Mouse (Mus musculus): ENCODE measurements around the gene Mpdu1.
"Not testable (repeated sequence)": the region's sequence is repeated elsewhere in the genome, so short reads cannot be mapped to it uniquely, and the experiment has no call there.

Gene Mpdu1

GRCm38 (mm10) chr11:69621571-69622268 is 40.7 kb downstream of the Mpdu1 start, which contains the start of gene Sat2:
Gene Sat2 (plus strand): TSS chr11:69622024.
- no peak for DNase-seq (ENCODE audit: low spot score)

DNA sequence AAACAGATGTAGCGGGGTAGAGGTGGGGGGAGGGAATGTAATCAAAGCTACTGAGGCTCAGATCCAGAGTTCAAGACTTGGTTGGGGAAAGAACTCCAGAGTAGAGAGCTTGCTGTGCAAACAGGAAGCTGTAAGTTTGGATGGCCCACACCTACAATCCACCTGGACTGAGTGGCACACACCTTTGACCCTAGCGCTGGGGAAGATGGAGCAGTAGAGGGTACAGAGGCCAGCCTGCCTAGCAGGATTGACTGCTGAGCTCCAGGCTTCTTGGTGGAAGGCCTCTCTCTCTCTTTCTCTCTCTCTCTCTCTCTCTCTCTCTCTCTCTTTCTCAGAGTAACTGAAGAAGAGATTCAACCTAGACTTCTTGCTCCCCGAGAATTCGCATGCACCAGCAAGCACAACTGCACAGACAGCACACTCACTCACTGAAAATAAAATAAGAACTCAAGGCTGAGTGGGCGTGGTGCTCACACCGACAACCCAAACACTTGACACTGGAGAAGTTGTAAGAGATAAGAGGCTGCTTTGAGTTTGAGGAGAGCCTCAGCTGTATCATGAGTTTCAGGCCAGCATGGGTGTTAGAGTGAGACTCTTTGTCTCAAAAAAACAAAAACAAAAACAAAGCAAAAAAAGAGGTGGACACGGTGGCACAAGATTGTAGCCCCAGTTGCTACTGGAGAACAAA is 41.9 kb downstream of the Mpdu1 start:
- no peak for DNase-seq (ENCODE audit: low spot score)

GRCm38 (mm10) chr11:69617805-69618204 is 44.6 kb downstream of the Mpdu1 start, which contains the start of gene Shbg:
Gene Shbg (minus strand): TSS chr11:69617905.
- DNase-seq (ENCODE audit: low spot score), result no peak

DNA sequence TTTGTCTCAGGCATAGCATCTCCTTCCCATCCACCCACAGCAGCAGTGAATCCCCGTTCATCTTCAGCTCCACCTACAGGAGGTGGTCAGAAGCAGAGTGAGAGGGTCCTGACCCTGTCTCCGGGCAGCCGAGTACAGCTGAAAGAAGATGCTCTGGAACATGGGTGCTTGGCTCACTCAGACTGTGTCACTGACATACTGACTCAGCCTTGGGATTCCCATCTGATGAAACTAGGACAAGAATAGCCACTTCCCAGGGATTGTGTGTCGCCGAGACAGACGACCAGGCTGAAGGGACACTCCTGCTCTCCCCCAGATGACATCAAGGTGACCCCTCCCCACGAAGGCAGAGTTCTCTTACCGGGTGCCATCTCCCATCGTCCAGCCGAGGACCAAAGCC is 45.7 kb downstream of the Mpdu1 start:
- no peak for DNase-seq (ENCODE audit: low spot score)

GRCm38 (mm10) chr11:69614257-69614588 is 48.2 kb downstream of the Mpdu1 start:
- DNase-seq (ENCODE audit: low spot score), result not testable (repeated sequence)

DNA sequence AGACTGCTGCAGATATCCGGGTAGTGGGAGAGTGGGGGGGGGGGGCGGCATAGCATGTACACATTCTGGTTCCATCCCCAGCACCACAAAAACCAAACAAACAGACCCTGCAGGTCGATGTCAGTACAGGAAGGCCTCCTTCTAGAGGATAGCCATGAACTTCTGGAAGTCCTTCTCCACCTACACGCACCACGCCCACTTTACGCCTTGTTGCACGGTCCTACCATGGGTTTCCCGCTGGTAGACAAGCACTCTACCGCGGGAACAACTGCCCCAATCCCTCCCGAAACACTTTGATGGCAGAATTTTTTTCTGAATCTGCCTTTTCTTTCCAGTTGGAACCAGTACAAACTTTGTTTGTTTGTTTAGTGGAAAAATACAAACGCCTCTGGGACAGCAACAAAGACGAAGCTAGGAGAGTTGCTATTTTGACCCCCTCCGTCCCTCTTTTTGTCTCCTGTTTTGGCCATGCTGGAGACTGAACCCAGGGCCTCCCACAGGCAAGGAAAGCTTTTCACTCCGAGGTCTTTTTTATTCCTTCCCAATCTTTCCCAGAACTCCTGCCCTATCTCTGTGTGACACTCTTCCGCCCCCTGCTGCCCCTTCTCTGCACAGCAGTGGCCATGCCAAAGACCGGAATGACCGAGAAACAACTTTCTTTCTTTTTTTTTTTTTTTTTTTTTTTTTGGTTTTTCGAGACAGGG is 48.7 kb downstream of the Mpdu1 start:
- DNase-seq (ENCODE audit: low spot score), result peak; percentile 87

DNA sequence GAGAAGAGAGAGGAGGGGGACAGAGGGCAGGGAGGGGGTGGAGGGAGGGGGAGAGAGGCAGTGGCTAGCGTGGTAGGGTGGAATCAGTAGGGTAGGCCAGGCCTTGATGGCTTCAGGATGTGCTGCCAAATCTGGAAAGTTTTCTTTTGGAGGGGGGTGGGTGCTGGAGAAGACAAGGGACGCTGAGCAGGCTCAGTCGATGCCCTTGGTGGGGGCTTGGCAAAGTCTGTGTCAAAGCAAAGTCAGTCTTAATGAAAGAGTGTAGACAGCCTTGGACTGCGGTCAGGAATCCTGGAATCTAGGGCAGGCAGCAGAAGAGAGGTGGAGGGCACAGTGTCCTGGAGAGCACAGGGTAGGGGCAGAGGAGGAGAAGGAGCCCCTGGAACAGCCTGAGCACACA is 51.5 kb downstream of the Mpdu1 start:
- no peak for DNase-seq (ENCODE audit: low spot score)

GRCm38 (mm10) chr11:69609416-69609815 is 53.0 kb downstream of the Mpdu1 start:
- no peak for DNase-seq (ENCODE audit: low spot score)

DNA sequence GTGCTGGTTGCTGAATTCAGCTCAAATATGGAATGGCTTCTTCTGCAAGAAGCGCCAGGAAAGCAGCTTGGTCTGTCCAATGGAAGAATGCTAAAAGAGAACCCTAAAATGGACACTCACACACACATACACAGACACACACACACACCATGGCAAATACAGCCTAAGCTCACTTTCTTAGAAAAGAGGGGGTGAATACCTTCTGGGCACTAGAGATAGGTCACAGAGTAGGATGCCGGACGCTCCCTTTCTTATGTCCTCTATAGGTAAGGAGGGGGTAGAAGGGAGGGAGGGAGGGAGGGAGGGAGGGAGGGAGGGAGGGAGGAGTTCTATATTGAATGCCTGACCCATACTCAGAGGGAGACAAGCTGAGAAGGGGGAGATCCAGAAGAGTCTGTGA is 53.9 kb downstream of the Mpdu1 start:
- DNase-seq (ENCODE audit: low spot score), result no peak

DNA sequence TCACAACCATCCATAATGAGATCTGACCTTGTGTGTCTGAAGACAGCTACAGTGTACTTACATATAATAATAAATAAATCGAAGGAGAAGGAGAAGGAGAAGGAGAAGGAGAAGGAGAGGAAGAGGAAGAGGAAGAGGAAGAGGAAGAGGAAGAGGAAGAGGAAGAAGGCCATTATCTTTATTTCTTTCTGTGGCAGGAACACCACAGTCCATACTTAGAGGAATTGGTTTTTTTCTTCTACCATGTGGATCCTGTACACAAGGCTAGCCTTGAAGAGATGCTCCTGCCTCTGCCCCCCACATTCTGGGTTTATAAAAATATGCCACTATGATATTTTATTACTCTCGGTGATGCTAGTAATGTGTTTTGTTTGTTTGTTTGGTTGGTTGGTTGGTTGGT is 55.6 kb downstream of the Mpdu1 start:
- no peak for DNase-seq (ENCODE audit: low spot score)

Data from lung, postnatal 25 days (tissue).